Mouse (Mus musculus): Measurements from ENCODE around the gene Phb2. TPM values are rescaled to one million over a fixed set of nuclear protein-coding genes. Genes with fewer than 3 reads are reported as not detected.

Gene Phb2
- polyA plus RNA-seq, 1 experiment from 2014 or later, result 338 TPM

DNA sequence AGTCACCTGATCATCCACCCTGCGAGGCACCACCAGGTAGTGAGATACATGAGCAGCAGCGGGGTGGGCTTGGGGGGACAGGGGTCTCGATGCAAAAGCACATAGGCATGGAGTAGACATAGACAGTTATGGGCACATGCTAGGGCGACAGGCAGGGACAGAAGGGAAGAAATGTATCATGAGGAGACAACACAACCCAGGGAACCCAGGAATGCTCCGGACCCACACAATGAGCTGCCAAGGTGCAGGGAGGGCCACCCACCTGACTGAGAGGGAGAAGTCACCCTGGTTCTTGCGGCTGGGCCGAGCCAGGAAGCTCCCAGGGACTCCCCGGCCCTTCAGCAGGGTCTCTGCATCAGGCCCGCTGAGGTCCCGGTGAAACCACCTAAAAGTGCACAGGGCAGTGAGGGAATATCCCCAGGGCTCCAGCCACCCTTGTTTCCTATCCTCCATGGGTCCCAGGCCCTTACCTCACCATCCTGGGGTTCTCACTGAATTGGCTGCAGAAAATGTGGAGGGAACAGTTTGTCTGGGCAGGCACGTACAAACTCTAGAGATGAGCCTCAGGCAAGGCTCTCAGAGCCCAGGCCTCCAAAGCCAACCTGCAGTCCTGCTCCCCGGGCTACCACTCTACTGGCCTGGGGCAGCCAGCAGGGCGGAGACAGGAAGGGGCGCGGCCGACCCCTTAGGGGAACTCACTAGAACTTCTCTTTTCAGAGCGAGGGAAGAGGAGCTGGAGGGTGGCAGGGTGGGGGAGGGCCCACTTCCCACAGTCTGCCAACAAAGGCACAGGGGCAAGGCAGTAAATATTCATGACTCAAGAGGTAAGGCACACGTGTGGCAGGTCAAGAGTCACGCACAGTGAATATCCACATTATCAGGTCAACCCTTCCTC lies 20.6 kb downstream of the Phb2 start:
- no peak overlapping the region for H3K4me2 ChIP-seq
- H3K9ac ChIP-seq, result no peak overlapping the region
- H3K4me1 ChIP-seq, result no peaks in the 10 kb centered on the region
- 48% methylated on average over 19 of the region's 19 CpGs for WGBS
- no peaks in the 10 kb centered on the region for H3K36me3 ChIP-seq (replicated peaks)
- no peak overlapping the region for H3K4me3 ChIP-seq (replicated peaks)
- H3K27me3 ChIP-seq, result no peaks in the 10 kb centered on the region
- ATAC-seq (ENCODE audit: low FRiP score), result no peak
- H3K9me3 ChIP-seq, result no peaks in the 10 kb centered on the region
- H3K27ac ChIP-seq, result no peak overlapping the region

DNA sequence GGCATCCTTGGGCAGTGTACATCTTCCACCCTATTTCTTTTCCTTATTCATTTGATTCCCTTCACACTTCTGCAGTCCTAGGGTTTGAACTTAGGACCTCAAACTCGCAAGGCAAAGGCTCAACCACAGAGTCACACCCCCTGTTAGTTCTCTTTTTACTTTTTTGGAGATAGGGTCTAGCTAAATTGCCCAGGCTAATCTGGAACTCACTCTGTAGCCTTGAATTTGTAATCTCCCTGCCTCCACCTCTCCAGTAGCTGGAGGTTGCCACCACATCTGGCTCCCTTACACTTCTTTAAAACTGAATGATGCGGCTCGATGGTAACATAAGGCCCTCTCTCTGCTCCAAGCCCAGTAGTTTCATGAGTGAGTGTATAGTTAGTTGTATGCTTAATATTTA lies 22.3 kb downstream of the Phb2 start:
- 94% methylated on average over 3 of the region's 3 CpGs for WGBS
- Histone ChIP-seq H3K9me3 (no peaks in the 10 kb centered on the region), H3K27me3 (no peaks in the 10 kb centered on the region), H3K4me2 (no peak overlapping the region), H3K27ac (no peak overlapping the region), H3K36me3 (replicated peaks) (peaks cover 7% of the 10 kb centered on the region; the same call in 1 of the 2 replicates), H3K4me3 (replicated peaks) (no peak overlapping the region), H3K9ac (no peak overlapping the region), H3K4me1 (peaks cover 13% of the 10 kb centered on the region)
- ATAC-seq (ENCODE audit: low FRiP score), result no peak

DNA sequence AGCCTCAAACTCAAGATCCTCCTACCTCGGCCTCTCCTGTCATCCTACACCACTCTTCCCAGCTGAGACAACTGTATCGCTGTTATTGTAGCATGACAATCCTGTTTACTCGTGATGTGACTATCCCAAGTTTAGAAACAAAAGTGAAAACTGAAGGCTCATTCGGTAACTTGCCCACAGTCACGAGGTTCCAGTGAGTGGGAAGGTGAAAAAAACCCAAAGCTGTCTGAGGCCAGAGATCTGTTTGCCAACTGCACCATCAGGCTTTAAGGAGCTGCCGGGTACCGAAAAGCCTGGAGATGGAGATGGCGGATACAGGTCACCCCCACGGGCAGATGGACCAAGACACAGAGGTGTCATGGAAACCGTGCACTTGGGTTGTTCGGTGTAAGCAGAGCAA lies 24.9 kb downstream of the Phb2 start:
- Histone ChIP-seq H3K4me2 (no peak overlapping the region), H3K27me3 (no peaks in the 10 kb centered on the region), H3K36me3 (replicated peaks) (peaks cover 7% of the 10 kb centered on the region; the same call in 1 of the 2 replicates), H3K4me1 (peaks cover 29% of the 10 kb centered on the region), H3K9ac (no peak overlapping the region), H3K4me3 (replicated peaks) (no peak overlapping the region), H3K27ac (no peak overlapping the region), H3K9me3 (no peaks in the 10 kb centered on the region)
- ATAC-seq (ENCODE audit: low FRiP score), result no peak
- WGBS, result 92% methylated on average over 11 of the region's 11 CpGs

DNA sequence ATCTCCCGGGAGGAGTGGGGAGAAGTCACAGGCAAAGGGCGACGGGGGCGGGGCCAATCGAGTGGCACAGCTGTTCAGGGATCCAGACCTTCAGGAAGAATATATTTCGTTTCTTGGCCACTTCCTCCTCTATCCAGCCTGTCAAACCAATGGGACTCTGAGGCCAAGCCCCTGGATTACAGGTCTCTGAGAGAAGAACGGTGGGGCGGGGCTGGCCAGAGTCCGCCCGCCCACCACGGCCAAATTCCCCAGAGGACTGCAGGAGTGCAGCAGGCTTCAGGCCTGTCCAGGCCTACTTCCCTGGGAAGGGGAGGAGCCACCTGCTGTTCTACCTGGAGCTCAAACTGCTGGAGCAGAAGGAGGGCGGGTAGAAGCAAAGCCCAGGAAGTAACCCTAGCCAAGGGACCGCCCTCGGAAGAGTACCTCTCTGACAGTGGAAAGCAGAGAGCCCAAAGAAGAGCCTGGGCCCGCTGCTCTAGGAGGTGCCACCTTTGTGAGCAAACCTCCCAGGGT lies 26.4 kb downstream of the Phb2 start, which contains the start of gene Ptpn6:
Ptpn6 (minus strand) TSS at position 204 of the 513 bp plus-strand sequence.
- Histone ChIP-seq H3K36me3 (replicated peaks) (peaks cover 20% of the 10 kb centered on the region), H3K4me3 (replicated peaks) (peak within 1 kb of the TSS; percentile 64; the same call in 1 of the 2 replicates), H3K27ac (peak within 1 kb of the TSS; percentile 100; the same call in 1 of the 2 replicates), H3K27me3 (no peaks in the 10 kb centered on the region), H3K9ac (peak within 1 kb of the TSS; percentile 38; the same call in 1 of the 2 replicates), H3K4me2 (peak within 1 kb of the TSS; percentile 75), H3K4me1 (peaks cover 30% of the 10 kb centered on the region), H3K9me3 (no peaks in the 10 kb centered on the region)
- ATAC-seq (ENCODE audit: low FRiP score), result no peak
- 30% methylated on average over 15 of the region's 15 CpGs for WGBS

GRCm38 (mm10) chr6:124739231-124739796 lies 27.2 kb downstream of the Phb2 start:
- peaks cover 27% of the 10 kb centered on the region for H3K36me3 ChIP-seq (replicated peaks)
- 88% methylated on average over 10 of the region's 10 CpGs for WGBS
- ATAC-seq (ENCODE audit: low FRiP score), result no peak
- peak overlapping the region; percentile 100 for H3K27ac ChIP-seq
- peaks cover 30% of the 10 kb centered on the region for H3K4me1 ChIP-seq
- no peaks in the 10 kb centered on the region for H3K27me3 ChIP-seq
- H3K4me3 ChIP-seq (replicated peaks), result peak overlapping the region; percentile 64; the same call in 1 of the 2 replicates
- H3K9me3 ChIP-seq, result no peaks in the 10 kb centered on the region
- peak overlapping the region; percentile 75 for H3K4me2 ChIP-seq
- peak overlapping the region; percentile 87; the same call in 1 of the 2 replicates for H3K9ac ChIP-seq

GRCm38 (mm10) chr6:124740211-124740887 lies 28.2 kb downstream of the Phb2 start:
- H3K9me3 ChIP-seq, result no peaks in the 10 kb centered on the region
- WGBS, result 1% methylated on average over 29 of the region's 29 CpGs
- H3K4me1 ChIP-seq, result peaks cover 34% of the 10 kb centered on the region
- no peaks in the 10 kb centered on the region for H3K27me3 ChIP-seq
- H3K9ac ChIP-seq, result peak overlapping the region; percentile 87
- ATAC-seq (ENCODE audit: low FRiP score), result peak; percentile 24
- peak overlapping the region; percentile 100 for H3K27ac ChIP-seq
- peaks cover 35% of the 10 kb centered on the region for H3K36me3 ChIP-seq (replicated peaks)
- peak overlapping the region; percentile 75 for H3K4me2 ChIP-seq
- H3K4me3 ChIP-seq (replicated peaks), result peak overlapping the region; percentile 64

- H3K4me2 ChIP-seq, result peak within 1 kb of the TSS; percentile 75
- no peaks in the 10 kb centered on the region for H3K9me3 ChIP-seq
- H3K9ac ChIP-seq, result peak within 1 kb of the TSS; percentile 87
- peak within 1 kb of the TSS; percentile 100 for H3K27ac ChIP-seq
- WGBS, result under 1% methylated on average over 41 of the region's 41 CpGs
- H3K4me1 ChIP-seq, result peaks cover 38% of the 10 kb centered on the region
- peak; percentile 80 for ATAC-seq (ENCODE audit: low FRiP score)
- H3K4me3 ChIP-seq (replicated peaks), result peak within 1 kb of the TSS; percentile 64
- H3K27me3 ChIP-seq, result no peaks in the 10 kb centered on the region
- H3K36me3 ChIP-seq (replicated peaks), result peaks cover 36% of the 10 kb centered on the region
These were observed 29.0 kb downstream of the Phb2 start, which contains the start of gene Grcc10 for GRCm38 (mm10) chr6:124740888-124741761. TSS of gene Grcc10 (minus strand) at chr6:124741374.

GRCm38 (mm10) chr6:124741842-124742241 lies 29.7 kb downstream of the Phb2 start:
- Histone ChIP-seq H3K4me3 (replicated peaks) (peak overlapping the region; percentile 64), H3K4me1 (peaks cover 45% of the 10 kb centered on the region), H3K9ac (peak overlapping the region; percentile 87), H3K4me2 (peak overlapping the region; percentile 75), H3K27ac (peak overlapping the region; percentile 100), H3K36me3 (replicated peaks) (peaks cover 43% of the 10 kb centered on the region), H3K9me3 (no peaks in the 10 kb centered on the region), H3K27me3 (no peaks in the 10 kb centered on the region)
- no peak for ATAC-seq (ENCODE audit: low FRiP score)
- WGBS, result 63% methylated on average over 3 of the region's 3 CpGs

- H3K4me1 ChIP-seq, result peaks cover 49% of the 10 kb centered on the region
- ATAC-seq (ENCODE audit: low FRiP score), result no peak
- peaks cover 54% of the 10 kb centered on the region for H3K36me3 ChIP-seq (replicated peaks)
- H3K4me3 ChIP-seq (replicated peaks), result no peak overlapping the region
- no peaks in the 10 kb centered on the region for H3K27me3 ChIP-seq
- H3K9ac ChIP-seq, result no peak overlapping the region
- WGBS, result 92% methylated on average over 15 of the region's 15 CpGs
- no peak overlapping the region for H3K4me2 ChIP-seq
- no peaks in the 10 kb centered on the region for H3K9me3 ChIP-seq
- no peak overlapping the region for H3K27ac ChIP-seq
These were observed 30.8 kb downstream of the Phb2 start for GRCm38 (mm10) chr6:124742839-124743514.

DNA sequence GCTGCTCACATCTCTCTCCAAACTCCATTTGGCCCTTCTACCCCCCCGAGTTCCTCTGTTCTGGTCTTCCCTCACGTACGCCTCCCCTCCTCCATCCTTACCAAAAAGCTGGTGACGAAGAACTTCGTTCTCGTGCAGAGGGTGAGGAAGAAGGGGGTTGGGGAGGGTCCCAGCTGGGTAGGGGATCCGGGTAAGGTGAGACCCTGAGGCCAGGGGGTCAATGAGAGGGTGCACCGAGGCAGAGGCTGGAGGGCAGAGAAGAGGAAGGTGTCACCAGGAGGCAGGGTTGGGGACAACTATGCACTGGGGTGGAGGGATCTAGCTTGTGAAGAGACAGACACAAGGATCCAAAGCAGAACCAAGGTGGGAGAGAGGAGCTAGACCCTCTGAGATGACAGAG lies 31.5 kb downstream of the Phb2 start:
- no peaks in the 10 kb centered on the region for H3K9me3 ChIP-seq
- 90% methylated on average over 8 of the region's 8 CpGs for WGBS
- H3K36me3 ChIP-seq (replicated peaks), result peaks cover 61% of the 10 kb centered on the region
- H3K4me2 ChIP-seq, result no peak overlapping the region
- no peaks in the 10 kb centered on the region for H3K27me3 ChIP-seq
- H3K27ac ChIP-seq, result no peak overlapping the region
- no peak for ATAC-seq (ENCODE audit: low FRiP score)
- H3K4me3 ChIP-seq (replicated peaks), result no peak overlapping the region
- no peak overlapping the region for H3K9ac ChIP-seq
- peaks cover 44% of the 10 kb centered on the region for H3K4me1 ChIP-seq

All from forebrain, embryonic 12.5 days (tissue).